Mouse (Mus musculus) heart, postnatal 0 days (tissue): ENCODE measurements around the gene Sntg2.

ENCODE experiments used
- CTCF ChIP-seq: IDR thresholded peaks from 2 replicates; pipeline ENCODE4 v1.5.1; 2016; ENCODE audit warnings: antibody characterized with exemption, control low read depth, low read depth
- EP300 ChIP-seq: IDR thresholded peaks from 2 replicates; pipeline ENCODE4 v1.6.1; 2016; ENCODE audit warnings: antibody characterized with exemption, low read depth

DNA sequence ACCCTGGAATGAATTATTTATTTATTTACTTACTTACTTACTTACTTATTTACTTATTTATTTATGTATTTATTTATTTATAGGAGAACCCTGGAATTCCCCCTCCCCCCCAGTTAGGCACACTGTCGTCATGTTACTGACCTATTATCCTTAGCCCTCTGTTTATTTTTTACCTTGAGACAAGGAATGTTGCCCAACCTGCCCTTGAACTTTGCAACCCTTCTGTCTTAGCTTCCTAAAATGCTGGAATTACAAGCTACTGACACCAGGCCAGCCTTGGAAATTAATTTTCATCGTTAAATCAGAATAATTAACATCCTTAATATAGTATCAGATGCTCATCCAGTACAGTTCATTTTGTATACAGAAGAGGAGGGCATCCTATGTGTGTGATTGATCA, 10.9 kb downstream of the Sntg2 start:
- TF ChIP-seq CTCF (no peak), EP300 (no peak)
